Mouse (Mus musculus) testis, adult 2 months (tissue): Measurements from ENCODE around the gene Ssx9.
"Not testable (repeated sequence)": the region's sequence is repeated elsewhere in the genome, so short reads cannot be mapped to it uniquely, and the experiment has no call there.

Source experiments
- CTCF ChIP-seq: fragments of 200-500 bp; IDR thresholded peaks from 2 replicates; pipeline ENCODE4 v1.5.1; 2012; ENCODE audit warnings: low read depth, mild to moderate bottlenecking, inconsistent platforms, low read length, moderate library complexity; ENCODE audit not compliant: control insufficient read depth, insufficient read depth, insufficient replicate concordance
- POLR2A ChIP-seq: fragments of 200-500 bp; IDR thresholded peaks from 2 replicates; pipeline ENCODE4 v1.6.1; 2012; ENCODE audit warnings: low read depth, mild to moderate bottlenecking, inconsistent platforms, low read length, moderate library complexity; ENCODE audit not compliant: control insufficient read depth

DNA sequence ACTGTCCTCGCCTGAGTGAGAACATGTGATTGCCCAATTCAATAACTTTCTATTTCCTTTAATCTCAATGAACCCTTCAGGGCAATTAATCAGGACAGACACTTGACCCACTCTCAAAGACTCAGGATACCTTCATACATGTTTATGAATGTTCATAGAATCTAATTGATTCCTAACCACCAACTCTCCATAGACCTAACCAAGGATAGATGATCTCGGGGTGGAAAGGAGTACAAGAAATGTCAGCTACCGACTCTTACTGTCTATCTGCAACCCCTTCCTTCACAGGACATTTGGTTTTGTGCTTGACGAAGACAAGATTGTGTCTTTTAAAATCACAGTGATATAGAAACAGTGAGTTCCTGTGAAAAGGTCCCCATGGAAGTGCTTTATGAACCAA, 55.2 kb downstream of the Ssx9 start, which contains the start of gene Ssxb5:
- not testable (repeated sequence) for TF ChIP-seq CTCF, POLR2A
